ENCODE assay signal across 25 mouse cellular contexts in genomic region chr16:9093593-9093992, GRCm38 (mm10).
DNase-seq lines count a peak whose midpoint lies in the region; ATAC-seq lines count a peak whose summit lies in the region.
"Had no signal": no experiment of that assay in that cellular context is flagged by ENCODE, and none has a peak within 500 bp of the region (broad histone marks: within the 10 kb centered on the region; RNA-seq: fewer than 3 reads in every experiment).

No protein-coding gene starts in this region.

- no peak overlapping the region for H3K27ac ChIP-seq in heart, embryonic 12.5 days (ENCODE audit: poor library complexity, severe bottlenecking)
- H3K27ac ChIP-seq in embryonic facial prominence, embryonic 15.5 days (replicated peaks), result peak overlapping the region; percentile 78
- H3K27ac ChIP-seq: gastrocnemius, adult 2 months; hindbrain, embryonic 12.5 days; left cerebral cortex, adult 2 months; liver, embryonic 13.5 days; midbrain, embryonic 13.5 days; stomach, postnatal 0 days had no signal

- H3K4me3 ChIP-seq in heart, embryonic 12.5 days, result no peak overlapping the region
- H3K4me3 ChIP-seq in embryonic facial prominence, embryonic 15.5 days (replicated peaks), result no peak overlapping the region
- H3K4me3 ChIP-seq: embryonic facial prominence, embryonic 12.5 days; gastrocnemius, adult 2 months; hindbrain, embryonic 12.5 days; left cerebral cortex, adult 2 months; liver, embryonic 13.5 days; megakaryocyte, embryonic 14.5 days; midbrain, embryonic 13.5 days had no signal

- no peak for ATAC-seq in heart, embryonic 12.5 days (ENCODE audit: insufficient number of reproducible peaks, low FRiP score)
- ATAC-seq in embryonic facial prominence, embryonic 15.5 days (ENCODE audit: insufficient number of reproducible peaks, low FRiP score, low TSS enrichment, low read depth), result peak; percentile 56
- ATAC-seq: CD4-positive, CD25-positive, alpha-beta regulatory T cell, adult 4 months; forebrain, embryonic 16.5 days; intestine, postnatal 0 days; midbrain, embryonic 13.5 days had no signal

- no peaks in the 10 kb centered on the region for H3K27me3 ChIP-seq in heart, embryonic 12.5 days (replicated peaks)
- H3K27me3 ChIP-seq in embryonic facial prominence, embryonic 15.5 days, result no peaks in the 10 kb centered on the region
- H3K27me3 ChIP-seq: embryonic facial prominence, embryonic 12.5 days; hindbrain, embryonic 12.5 days; liver, embryonic 13.5 days; megakaryocyte, embryonic 14.5 days; midbrain, embryonic 13.5 days had no signal

- no peak overlapping the region for H3K4me2 ChIP-seq in heart, embryonic 12.5 days
- no peak overlapping the region for H3K4me2 ChIP-seq in embryonic facial prominence, embryonic 15.5 days (replicated peaks)
- H3K4me2 ChIP-seq: embryonic facial prominence, embryonic 12.5 days; hindbrain, embryonic 12.5 days; liver, embryonic 13.5 days; lung, embryonic 14.5 days; midbrain, embryonic 13.5 days had no signal

- no peaks in the 10 kb centered on the region for H3K4me1 ChIP-seq in heart, embryonic 12.5 days (replicated peaks)
- H3K4me1 ChIP-seq in embryonic facial prominence, embryonic 15.5 days, result peaks cover 31% of the 10 kb centered on the region
- H3K4me1 ChIP-seq: megakaryocyte, embryonic 14.5 days had no signal

- peak; percentile 12 for DNase-seq in heart, adult 11 months
- DNase-seq in ES-CJ7 (ENCODE audit: low read depth, low spot score), result peak; percentile 48
- peak; percentile 52 for DNase-seq in ZHBTc4 (ENCODE audit: low read depth, low spot score)
- no peak for DNase-seq in lung, postnatal 4 days
- no peak for DNase-seq in left cerebral cortex, postnatal 4 days
- DNase-seq: adrenal gland, postnatal 14 days; cerebellum, adult 2 months; cerebellum, postnatal 36 days; gastrocnemius, adult 2 months; kidney, postnatal 4 days; layer of hippocampus, adult 9-11 months; liver, embryonic 13.5 days; right cerebral cortex, postnatal 14 days had no signal

- H3K9me3 ChIP-seq in heart, embryonic 12.5 days (replicated peaks), result 0 out of 2 replicates have a peak, but pooled peaks cover 4% of the 10 kb centered on the region
- no peaks in the 10 kb centered on the region for H3K9me3 ChIP-seq in embryonic facial prominence, embryonic 15.5 days (replicated peaks)
- H3K9me3 ChIP-seq: embryonic facial prominence, embryonic 12.5 days; hindbrain, embryonic 12.5 days; liver, embryonic 13.5 days; megakaryocyte, embryonic 14.5 days; midbrain, embryonic 13.5 days had no signal

- no peaks in the 10 kb centered on the region for H3K36me3 ChIP-seq in heart, embryonic 12.5 days
- no peaks in the 10 kb centered on the region for H3K36me3 ChIP-seq in embryonic facial prominence, embryonic 15.5 days
- H3K36me3 ChIP-seq: embryonic facial prominence, embryonic 12.5 days; hindbrain, embryonic 12.5 days; liver, embryonic 13.5 days; midbrain, embryonic 13.5 days had no signal

- no peak overlapping the region for H3K9ac ChIP-seq in heart, embryonic 12.5 days
- H3K9ac ChIP-seq in embryonic facial prominence, embryonic 15.5 days, result no peak overlapping the region
- H3K9ac ChIP-seq: embryonic facial prominence, embryonic 12.5 days; hindbrain, embryonic 12.5 days; liver, embryonic 13.5 days; lung, embryonic 14.5 days; midbrain, embryonic 13.5 days had no signal

- intact Hi-C loops in left cerebral cortex, postnatal 4 days (cut with DNase I), result no loop called here

- 68% methylated on average over 2 of the region's 2 CpGs for WGBS in heart, embryonic 12.5 days
- WGBS in embryonic facial prominence, embryonic 15.5 days, result 35% methylated on average over 2 of the region's 2 CpGs

Comparison
In these comparisons a context has a peak if more than half of its experiments do, and no peak if none do; other contexts are left out.
1. DNase-seq: peak in heart, adult 11 months (single experiment), ES-CJ7 (single experiment) and ZHBTc4 (single experiment); none in lung, postnatal 4 days (0 of 2) and left cerebral cortex, postnatal 4 days (single experiment).